Mouse (Mus musculus) heart, postnatal 36 days (tissue): ENCODE data around the gene Ak3. TPM values are rescaled to one million over a fixed set of nuclear protein-coding genes. Genes with fewer than 3 reads are reported as not detected.
A peak's percentile ranks its signal among the peaks of the same experiment; 100 is the strongest.

Experiments used
- DNase-seq, 2 experiments: peaks; one replicate each; pipeline ENCODE4 v3.0.0; 2021 to 2022
- intact Hi-C: fragments of 180-260 bp; cut with DNase I; formaldehyde crosslinking; loops from one replicate; pipeline ENCODE4 v1.15.1; 2025
- total RNA-seq, 2 experiments: library from RNA; stranded (reverse); gene quantifications; 2 replicates each; pipeline ENCODE4 v1.2.3; 2021

Gene Ak3
- total RNA-seq, result 100 to 1,000 TPM in 1 of 2 experiments, 10 to 100 TPM in 1; 96.1 to 123 TPM

GRCm38 (mm10) chr19:29047334-29048170 lies at the start of gene Ak3:
Ak3 (minus strand) TSS chr19:29047961.
- intact Hi-C loops, result loop anchor here (2.0 kb wide), 1 partner anchor 57 kb away; the partner anchor contains the start of gene Cdc37l1
- DNase-seq, result peak; percentile 78 to 87

GRCm38 (mm10) chr19:29092194-29092593 lies 44.4 kb upstream of the Ak3 start:
- intact Hi-C loops, result no loop called here

GRCm38 (mm10) chr19:29088628-29089027 lies 40.9 kb upstream of the Ak3 start:
- no peak for DNase-seq
- intact Hi-C loops, result no loop called here

More at GRCm38 (mm10) chr19:29092194-29092593, 44.4 kb upstream of the Ak3 start:
- DNase-seq, result no peak

- DNase-seq, result peak; percentile 31 to 42
- intact Hi-C loops, result no loop called here
These were observed 27.0 kb upstream of the Ak3 start for GRCm38 (mm10) chr19:29074802-29075201.

GRCm38 (mm10) chr19:29069195-29069594 lies 21.4 kb upstream of the Ak3 start:
- intact Hi-C loops, result loop anchor here (2.0 kb wide), 1 partner anchor 32 kb away; the partner anchor contains the start of gene Rcl1
- DNase-seq, result no peak

- peak; percentile 80 for DNase-seq
- intact Hi-C loops, result no loop called here
These were observed 19.3 kb upstream of the Ak3 start for GRCm38 (mm10) chr19:29066981-29067471.

GRCm38 (mm10) chr19:29064451-29065102 lies 16.8 kb upstream of the Ak3 start:
- peak; percentile 64 to 68 for DNase-seq

GRCm38 (mm10) chr19:29063577-29064363 lies 16.0 kb upstream of the Ak3 start:
- DNase-seq, result peak; percentile 93 to 95
- intact Hi-C loops, result loop anchor here (1.0 to 5.0 kb wide), 6 partner anchors 86 to 439 kb away; no protein-coding TSS in a partner anchor

More at GRCm38 (mm10) chr19:29064451-29065102, 16.8 kb upstream of the Ak3 start:
- intact Hi-C loops, result loop anchor here (1.0 to 5.0 kb wide), 6 partner anchors 87 to 438 kb away; no protein-coding TSS in a partner anchor

GRCm38 (mm10) chr19:29063009-29063408 lies 15.2 kb upstream of the Ak3 start:
- intact Hi-C loops, result loop anchor here (5.0 kb wide), 3 partner anchors 86 to 439 kb away; no protein-coding TSS in a partner anchor
- DNase-seq, result no peak

GRCm38 (mm10) chr19:29060299-29060698 lies 12.5 kb upstream of the Ak3 start:
- no peak for DNase-seq
- intact Hi-C loops, result loop anchor here (5.0 kb wide), 3 partner anchors 83 to 442 kb away; no protein-coding TSS in a partner anchor

GRCm38 (mm10) chr19:29059688-29060087 lies 11.9 kb upstream of the Ak3 start:
- intact Hi-C loops, result loop anchor here (5.0 kb wide), 4 partner anchors 82 to 443 kb away; no protein-coding TSS in a partner anchor

GRCm38 (mm10) chr19:29058741-29059140 lies 11.0 kb upstream of the Ak3 start:
- DNase-seq, result no peak
- intact Hi-C loops, result loop anchor here (5.0 kb wide), 1 partner anchor 281 kb away; no protein-coding TSS in a partner anchor

More at GRCm38 (mm10) chr19:29059688-29060087, 11.9 kb upstream of the Ak3 start:
- no peak for DNase-seq

GRCm38 (mm10) chr19:29055469-29055868 lies 7.7 kb upstream of the Ak3 start:
- intact Hi-C loops, result loop anchor here (5.0 kb wide), 1 partner anchor 278 kb away; no protein-coding TSS in a partner anchor
- no peak for DNase-seq

- intact Hi-C loops, result no loop called here
- DNase-seq, result no peak
These were observed 6.8 kb upstream of the Ak3 start for GRCm38 (mm10) chr19:29054594-29054993.

GRCm38 (mm10) chr19:29052786-29053185 lies 5.0 kb upstream of the Ak3 start:
- no peak for DNase-seq
- intact Hi-C loops, result no loop called here

GRCm38 (mm10) chr19:29050186-29050980 lies 2.6 kb upstream of the Ak3 start:
- intact Hi-C loops, result no loop called here
- no peak for DNase-seq

GRCm38 (mm10) chr19:29049401-29050075 lies 1.8 kb upstream of the Ak3 start:
- intact Hi-C loops, result no loop called here
- DNase-seq, result no peak

GRCm38 (mm10) chr19:29046961-29047333 lies 814 bp downstream of the Ak3 start:
- intact Hi-C loops, result loop anchor here (2.0 kb wide), 1 partner anchor 56 kb away; the partner anchor contains the start of gene Cdc37l1
- DNase-seq, result no peak
